ENCODE assay signal across 20 mouse cellular contexts in the genomic region with DNA sequence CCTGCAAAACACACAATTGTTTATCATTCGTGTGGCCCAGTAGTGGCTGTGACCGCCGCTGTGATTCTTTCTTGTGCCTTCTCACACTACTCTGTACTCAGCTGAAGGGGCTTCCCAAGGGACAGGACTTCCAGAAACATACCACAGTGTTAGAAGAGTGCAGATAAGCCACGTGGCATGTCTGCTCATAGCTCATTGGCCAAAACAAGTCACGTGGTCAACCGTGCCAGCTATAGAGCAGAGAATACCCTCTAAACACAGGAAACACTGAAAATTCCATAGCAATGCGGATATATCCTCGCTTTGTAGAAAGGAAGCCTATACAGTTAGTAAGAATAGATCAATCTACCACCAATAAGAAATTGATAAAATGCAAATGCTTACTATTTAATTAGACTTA.
"Had no signal": no experiment of that assay in that cellular context is flagged by ENCODE, and none has a peak within 500 bp of the region (broad histone marks: within the 10 kb centered on the region; RNA-seq: fewer than 3 reads in every experiment).

No protein-coding gene starts in this region.

- H3K36me3 ChIP-seq: liver, embryonic 13.5 days; liver, embryonic 15.5 days; lung, embryonic 15.5 days; neural tube, embryonic 12.5 days; stomach, embryonic 15.5 days had no signal

- DNase-seq: liver, embryonic 13.5 days; liver, postnatal 0 days; lung, adult 2 months; lung, postnatal 14 days; lung, postnatal 36 days; midbrain, embryonic 14.5 days; retina, postnatal 1 day; right cerebral cortex, postnatal 14 days; thymus, adult 18-20 months; thymus, postnatal 14 days; thymus, postnatal 36 days had no signal

- H3K4me3 ChIP-seq: liver, embryonic 13.5 days; liver, embryonic 15.5 days; lung, embryonic 15.5 days; megakaryocyte, embryonic 14.5 days; neural tube, embryonic 12.5 days; stomach, embryonic 15.5 days had no signal

- H3K4me1 ChIP-seq: liver, embryonic 13.5 days; liver, embryonic 15.5 days; megakaryocyte, embryonic 14.5 days; neural tube, embryonic 12.5 days; stomach, embryonic 15.5 days had no signal

- H3K9me3 ChIP-seq: liver, embryonic 13.5 days; liver, embryonic 15.5 days; lung, embryonic 15.5 days; megakaryocyte, embryonic 14.5 days; neural tube, embryonic 12.5 days; stomach, embryonic 15.5 days had no signal

- H3K4me2 ChIP-seq: liver, embryonic 13.5 days; liver, embryonic 15.5 days; lung, embryonic 15.5 days; midbrain, embryonic 11.5 days; neural tube, embryonic 12.5 days; stomach, embryonic 15.5 days had no signal

- ATAC-seq: liver, postnatal 0 days; lung, postnatal 0 days had no signal

- H3K27ac ChIP-seq: liver, embryonic 13.5 days; liver, embryonic 15.5 days; lung, embryonic 15.5 days; macrophage; neural tube, embryonic 12.5 days; stomach, embryonic 15.5 days; stomach, postnatal 0 days had no signal

- H3K27me3 ChIP-seq: liver, embryonic 13.5 days; liver, embryonic 15.5 days; lung, embryonic 15.5 days; neural tube, embryonic 12.5 days; stomach, embryonic 15.5 days had no signal

- H3K9ac ChIP-seq: liver, embryonic 13.5 days; liver, embryonic 15.5 days; liver, postnatal 0 days; lung, embryonic 15.5 days; neural tube, embryonic 12.5 days; stomach, embryonic 15.5 days had no signal
